Mouse (Mus musculus) spleen, adult 2 months (tissue): ENCODE measurements around the gene Man2b2. TPM values are rescaled to one million over a fixed set of nuclear protein-coding genes. Genes with fewer than 3 reads are reported as not detected.

Source experiments
- DNase-seq, 2 experiments: peaks; one replicate each; pipeline versions ENCODE4 v3.0.0 to v3.0.0-alpha.2; 2012 to 2021; ENCODE audit warnings: low spot score in 2 of 2, low read depth in 1 of 2
- H3K27ac ChIP-seq: fragments of 200-500 bp; 2 replicates; pipeline ENCODE4 v1.5.1; 2012; ENCODE audit warnings: low read length, inconsistent platforms; ENCODE audit not compliant: insufficient read depth
- H3K27me3 ChIP-seq: fragments of 200-500 bp; 2 replicates; pipeline ENCODE4 v1.6.1; 2012; ENCODE audit warnings: mild to moderate bottlenecking, moderate library complexity, low read length, inconsistent platforms; ENCODE audit not compliant: control insufficient read depth, insufficient read depth
- H3K36me3 ChIP-seq: fragments of 200-500 bp; 2 replicates; pipeline ENCODE4 v1.6.1; 2012; ENCODE audit warnings: mild to moderate bottlenecking, low read length, inconsistent platforms; ENCODE audit not compliant: control insufficient read depth, insufficient read depth
- H3K4me1 ChIP-seq: fragments of 200-500 bp; 2 replicates; pipeline ENCODE4 v1.6.1; 2011; ENCODE audit warnings: inconsistent platforms; ENCODE audit not compliant: control insufficient read depth, insufficient read depth, insufficient read length
- H3K4me3 ChIP-seq: fragments of 200-500 bp; 2 replicates; pipeline ENCODE4 v1.5.1; 2011; ENCODE audit warnings: mild to moderate bottlenecking, inconsistent platforms; ENCODE audit not compliant: insufficient read depth, insufficient read length; ENCODE audit errors: extremely low read depth
- CTCF ChIP-seq: fragments of 200-500 bp; IDR thresholded peaks from 2 replicates; pipeline ENCODE4 v1.5.1; 2011; ENCODE audit warnings: mild to moderate bottlenecking, inconsistent platforms; ENCODE audit not compliant: insufficient read depth, insufficient read length, insufficient replicate concordance; ENCODE audit errors: extremely low read depth
- POLR2A ChIP-seq: fragments of 200-500 bp; IDR thresholded peaks from 2 replicates; pipeline ENCODE4 v1.6.1; 2011; ENCODE audit warnings: low read depth, low read length, inconsistent platforms
- WGBS: fragments of 180-500 bp; shearing (Covaris S2); methylation state at CpG from one replicate; pipeline ENCODE4 v1.1.7; 2018; 5-methylcytosine and 5-hydroxymethylcytosine counted together
- polyA plus RNA-seq: library from polyadenylated mRNA; depleted of rRNA; stranded (reverse); fragments of >200 nt; gene quantifications from 2 replicates; pipeline ENCODE4 v1.2.3, GENCODE M21; 2012

The Man2b2 gene
- polyA plus RNA-seq, 1 experiment: 75.2 TPM

GRCm38 (mm10) chr5:36791861-36792260 is 38.6 kb downstream of the Man2b2 start:
- Histone ChIP-seq H3K27ac (no peak overlapping the region), H3K27me3 (no peaks in the 10 kb centered on the region), H3K4me3 (no peak overlapping the region), H3K4me1 (no peaks in the 10 kb centered on the region; the same call in 1 of the 2 replicates), H3K36me3 (peaks cover 1% of the 10 kb centered on the region; the same call in 1 of the 2 replicates)
- no peak for DNase-seq
- 53% methylated on average over 9 of the region's 9 CpGs for WGBS
- TF ChIP-seq CTCF (no peak), POLR2A (no peak)

GRCm38 (mm10) chr5:36786052-36786451 is 44.4 kb downstream of the Man2b2 start:
- no peaks in the 10 kb centered on the region for H3K36me3 ChIP-seq
- no peak overlapping the region for H3K27ac ChIP-seq
- no peaks in the 10 kb centered on the region for H3K4me1 ChIP-seq
- DNase-seq: no peak
- TF ChIP-seq CTCF (no peak), POLR2A (no peak)
- 94% methylated on average over 5 of the region's 5 CpGs for WGBS
- no peak overlapping the region for H3K4me3 ChIP-seq
- H3K27me3 ChIP-seq: no peaks in the 10 kb centered on the region

- Histone ChIP-seq H3K36me3 (no peaks in the 10 kb centered on the region), H3K4me3 (no peak overlapping the region), H3K27ac (no peak overlapping the region), H3K27me3 (no peaks in the 10 kb centered on the region), H3K4me1 (no peaks in the 10 kb centered on the region)
- WGBS: 86% methylated on average over 2 of the region's 2 CpGs
- no peak for DNase-seq
- TF ChIP-seq CTCF (no peak), POLR2A (no peak)
These were observed 50.9 kb downstream of the Man2b2 start for GRCm38 (mm10) chr5:36779512-36779911.

GRCm38 (mm10) chr5:36778901-36779300 is 51.6 kb downstream of the Man2b2 start:
- no peak for DNase-seq
- TF ChIP-seq POLR2A (no peak), CTCF (no peak)
- H3K27ac ChIP-seq: no peak overlapping the region
- no peak overlapping the region for H3K4me3 ChIP-seq
- 97% methylated on average over 1 of the region's 2 CpGs for WGBS
- H3K36me3 ChIP-seq: no peaks in the 10 kb centered on the region
- no peaks in the 10 kb centered on the region for H3K4me1 ChIP-seq
- H3K27me3 ChIP-seq: no peaks in the 10 kb centered on the region

- H3K27me3 ChIP-seq: no peaks in the 10 kb centered on the region
- no peaks in the 10 kb centered on the region for H3K4me1 ChIP-seq
- TF ChIP-seq POLR2A: no peak
- TF ChIP-seq CTCF: no peak
- H3K36me3 ChIP-seq: no peaks in the 10 kb centered on the region
- H3K27ac ChIP-seq: no peak overlapping the region
- DNase-seq: no peak
- WGBS: 13% methylated on average over 2 of the region's 2 CpGs
- H3K4me3 ChIP-seq: no peak overlapping the region
These were observed 53.3 kb downstream of the Man2b2 start for GRCm38 (mm10) chr5:36777186-36777585.

- no peaks in the 10 kb centered on the region for H3K4me1 ChIP-seq
- TF ChIP-seq CTCF: no peak
- TF ChIP-seq POLR2A: no peak
- H3K36me3 ChIP-seq: no peaks in the 10 kb centered on the region
- WGBS: 79% methylated on average over 9 of the region's 9 CpGs
- H3K27me3 ChIP-seq: no peaks in the 10 kb centered on the region
- no peak overlapping the region for H3K4me3 ChIP-seq
- H3K27ac ChIP-seq: no peak overlapping the region
- no peak for DNase-seq
These were observed 54.4 kb downstream of the Man2b2 start for GRCm38 (mm10) chr5:36776021-36776575.

- TF ChIP-seq CTCF (no peak), POLR2A (no peak)
- H3K27ac ChIP-seq: no peak overlapping the region
- H3K4me1 ChIP-seq: no peaks in the 10 kb centered on the region
- H3K4me3 ChIP-seq: no peak overlapping the region
- H3K27me3 ChIP-seq: no peaks in the 10 kb centered on the region
- 88% methylated on average over 2 of the region's 2 CpGs for WGBS
- no peak for DNase-seq
- no peaks in the 10 kb centered on the region for H3K36me3 ChIP-seq
These were observed 55.1 kb downstream of the Man2b2 start for GRCm38 (mm10) chr5:36775317-36775716.

GRCm38 (mm10) chr5:36772586-36772985 is 57.9 kb downstream of the Man2b2 start:
- WGBS: 82% methylated on average over 5 of the region's 5 CpGs
- no peak for DNase-seq

More at GRCm38 (mm10) chr5:36772586-36772985, 57.9 kb downstream of the Man2b2 start:
- H3K27me3 ChIP-seq: no peaks in the 10 kb centered on the region
- no peaks in the 10 kb centered on the region for H3K36me3 ChIP-seq
- H3K4me1 ChIP-seq: no peaks in the 10 kb centered on the region
- H3K27ac ChIP-seq: no peak overlapping the region
- TF ChIP-seq POLR2A (no peak), CTCF (no peak)
- H3K4me3 ChIP-seq: no peak overlapping the region
